Mouse (Mus musculus) kidney, adult 2 months (tissue): Measurements from ENCODE around the gene Ngly1. TPM values are rescaled to one million over a fixed set of nuclear protein-coding genes. Genes with fewer than 3 reads are reported as not detected.

Experiments used
- DNase-seq: peaks from one replicate; pipeline ENCODE4 v3.0.0; 2021
- H3K27ac ChIP-seq: fragments of 200-500 bp; 2 replicates; pipeline ENCODE4 v1.5.1; 2012; ENCODE audit warnings: low read depth, low read length, control low read depth, inconsistent platforms; ENCODE audit not compliant: insufficient read depth
- H3K27me3 ChIP-seq: fragments of 200-500 bp; replicated peaks from 2 replicates; pipeline ENCODE4 v1.6.1; 2012; ENCODE audit warnings: mild to moderate bottlenecking, moderate library complexity, low read length, inconsistent platforms; ENCODE audit not compliant: control insufficient read depth, insufficient read depth
- H3K36me3 ChIP-seq: fragments of 200-500 bp; 2 replicates; pipeline ENCODE4 v1.6.1; 2012; ENCODE audit warnings: mild to moderate bottlenecking, moderate library complexity, low read length, inconsistent platforms; ENCODE audit not compliant: control insufficient read depth, insufficient read depth
- H3K4me1 ChIP-seq: fragments of 200-500 bp; 2 replicates; pipeline ENCODE4 v1.6.1; 2011; ENCODE audit warnings: low read length; ENCODE audit not compliant: control insufficient read depth, insufficient read depth
- H3K4me3 ChIP-seq: fragments of 200-500 bp; 2 replicates; pipeline ENCODE4 v1.5.1; 2011; ENCODE audit warnings: mild to moderate bottlenecking, low read depth, low read length, control low read depth; ENCODE audit not compliant: insufficient read depth
- CTCF ChIP-seq: fragments of 200-500 bp; conservative IDR thresholded peaks from 2 replicates; pipeline ENCODE4 v1.5.1; 2011; ENCODE audit warnings: low read depth, mild to moderate bottlenecking, control low read depth, low read length, moderate library complexity, mixed read lengths; ENCODE audit not compliant: insufficient read depth, insufficient read length
- POLR2A ChIP-seq: fragments of 200-500 bp; IDR thresholded peaks from one replicate; pipeline ENCODE4 v1.6.1; 2011; ENCODE audit warnings: low read depth, low read length, control low read depth
- WGBS: fragments of 180-500 bp; shearing (Covaris S2); methylation state at CpG from one replicate; pipeline ENCODE4 v1.1.7; 2018; 5-methylcytosine and 5-hydroxymethylcytosine counted together
- polyA plus RNA-seq: library from polyadenylated mRNA; depleted of rRNA; stranded (reverse); fragments of >200 nt; gene quantifications from 2 replicates; pipeline ENCODE4 v1.2.3, GENCODE M21; 2012

Gene Ngly1
- polyA plus RNA-seq, 1 experiment, result 40.2 TPM

GRCm38 (mm10) chr14:16245127-16245526 lies 4.0 kb upstream of the Ngly1 start:
- WGBS, result 43% methylated on average over 1 of the region's 1 CpGs
- H3K36me3 ChIP-seq, result no peaks in the 10 kb centered on the region; the same call in 1 of the 2 replicates
- no peak for TF ChIP-seq POLR2A
- TF ChIP-seq CTCF, result no peak
- H3K27me3 ChIP-seq, result no peaks in the 10 kb centered on the region
- H3K27ac ChIP-seq, result no peak overlapping the region
- no peak overlapping the region for H3K4me3 ChIP-seq
- H3K4me1 ChIP-seq, result peaks cover 7% of the 10 kb centered on the region
- DNase-seq, result no peak

DNA sequence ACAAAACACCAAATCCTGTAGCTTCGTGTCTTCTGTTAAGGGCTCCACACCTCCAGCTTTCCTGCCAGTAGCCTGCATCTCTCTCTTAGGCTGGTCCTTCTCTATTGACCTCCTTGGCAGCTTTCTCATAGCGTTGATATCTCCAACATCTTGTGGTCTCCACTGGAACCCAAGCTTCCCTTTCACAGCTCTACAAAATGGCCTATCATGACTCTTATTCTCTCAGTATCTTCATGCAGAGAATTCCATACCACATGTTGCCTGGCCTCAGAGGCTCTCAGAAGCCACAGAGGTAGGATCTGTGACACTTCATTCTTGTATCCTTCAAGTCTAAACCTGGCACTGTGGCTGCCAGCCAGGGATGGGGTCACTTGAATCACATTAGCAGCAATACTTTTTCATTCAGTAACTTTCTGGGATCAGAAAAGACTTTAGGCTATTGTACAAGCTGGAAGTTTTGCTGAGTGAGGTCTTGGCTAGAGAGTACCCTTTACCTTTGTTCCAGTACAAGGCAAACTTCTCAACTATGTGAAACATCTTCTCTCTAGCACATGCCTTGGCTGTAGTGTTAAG lies 2.7 kb upstream of the Ngly1 start:
- WGBS, result 89% methylated on average over 2 of the region's 2 CpGs
- DNase-seq, result peak; percentile 53
- H3K27ac ChIP-seq, result no peak overlapping the region
- no peak overlapping the region for H3K4me3 ChIP-seq
- no peak for TF ChIP-seq POLR2A
- TF ChIP-seq CTCF, result no peak
- H3K4me1 ChIP-seq, result peaks cover 9% of the 10 kb centered on the region
- H3K27me3 ChIP-seq, result no peaks in the 10 kb centered on the region
- no peaks in the 10 kb centered on the region for H3K36me3 ChIP-seq

- peaks cover 9% of the 10 kb centered on the region for H3K4me1 ChIP-seq
- H3K27ac ChIP-seq, result peak overlapping the region; percentile 38; the same call in 1 of the 2 replicates
- H3K27me3 ChIP-seq, result no peaks in the 10 kb centered on the region
- 53% methylated on average over 3 of the region's 3 CpGs for WGBS
- TF ChIP-seq POLR2A (no peak), CTCF (no peak)
- H3K36me3 ChIP-seq, result no peaks in the 10 kb centered on the region
- peak; percentile 11 for DNase-seq
- H3K4me3 ChIP-seq, result no peak overlapping the region
Observed at GRCm38 (mm10) chr14:16248135-16248534, 945 bp upstream of the Ngly1 start.

DNA sequence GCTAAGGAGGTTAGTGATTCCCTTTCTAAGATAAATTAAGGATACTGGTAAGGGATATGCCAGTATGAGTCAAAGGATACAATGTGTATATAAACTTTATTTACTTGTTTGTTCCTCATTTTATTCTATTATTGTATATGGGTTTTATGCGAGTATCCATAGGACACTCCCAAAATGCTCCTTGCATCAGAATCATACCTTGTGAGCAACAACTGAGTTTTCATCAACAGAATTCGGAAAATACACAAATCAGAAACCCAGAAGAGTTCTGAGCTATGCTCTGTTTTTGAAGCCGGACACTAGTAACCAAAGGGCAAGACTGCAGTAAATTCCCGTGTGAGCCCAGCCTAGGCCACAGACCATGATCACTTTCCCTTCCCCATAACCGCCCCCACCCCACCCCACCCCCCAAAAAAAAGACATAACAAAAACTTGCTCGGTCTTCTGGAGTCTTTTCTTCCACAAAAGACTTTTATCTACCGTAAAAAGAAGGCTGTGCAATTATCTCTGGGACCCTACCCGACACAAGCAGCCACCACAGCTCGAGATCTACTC lies 400 bp upstream of the Ngly1 start:
- H3K36me3 ChIP-seq, result no peaks in the 10 kb centered on the region
- peak overlapping the region; percentile 51; the same call in 1 of the 2 replicates for H3K27ac ChIP-seq
- WGBS, result 8% methylated on average over 9 of the region's 9 CpGs
- TF ChIP-seq POLR2A (no peak), CTCF (no peak)
- H3K27me3 ChIP-seq, result no peaks in the 10 kb centered on the region
- H3K4me1 ChIP-seq, result peaks cover 9% of the 10 kb centered on the region
- peak overlapping the region; percentile 88 for H3K4me3 ChIP-seq
- no peak for DNase-seq

DNA sequence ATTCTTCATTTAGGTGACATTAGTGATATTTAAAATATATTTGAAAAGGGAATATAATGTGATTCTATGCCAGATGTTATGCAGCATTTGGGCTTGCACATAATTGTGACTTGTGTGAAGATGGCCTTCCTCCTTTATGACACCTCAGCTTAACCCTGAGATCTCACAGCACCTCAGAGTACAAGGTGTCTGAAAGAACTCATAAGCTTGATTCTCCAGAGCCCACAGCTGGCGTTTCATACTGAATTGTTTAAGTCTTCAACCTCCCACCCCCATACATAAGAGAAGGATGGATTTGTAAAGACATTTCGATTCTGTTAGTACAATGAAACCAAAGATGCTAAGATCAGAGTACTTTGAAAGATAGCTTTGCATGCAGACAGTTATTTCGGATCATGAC lies 1.0 kb downstream of the Ngly1 start:
- TF ChIP-seq POLR2A, result no peak
- no peak for TF ChIP-seq CTCF
- Histone ChIP-seq H3K27ac (peak overlapping the region; percentile 97), H3K4me1 (peaks cover 9% of the 10 kb centered on the region), H3K36me3 (peaks cover under 1% of the 10 kb centered on the region; the same call in 1 of the 2 replicates), H3K27me3 (no peaks in the 10 kb centered on the region), H3K4me3 (peak overlapping the region; percentile 88)
- WGBS, result 55% methylated on average over 3 of the region's 3 CpGs
- DNase-seq, result no peak

DNA sequence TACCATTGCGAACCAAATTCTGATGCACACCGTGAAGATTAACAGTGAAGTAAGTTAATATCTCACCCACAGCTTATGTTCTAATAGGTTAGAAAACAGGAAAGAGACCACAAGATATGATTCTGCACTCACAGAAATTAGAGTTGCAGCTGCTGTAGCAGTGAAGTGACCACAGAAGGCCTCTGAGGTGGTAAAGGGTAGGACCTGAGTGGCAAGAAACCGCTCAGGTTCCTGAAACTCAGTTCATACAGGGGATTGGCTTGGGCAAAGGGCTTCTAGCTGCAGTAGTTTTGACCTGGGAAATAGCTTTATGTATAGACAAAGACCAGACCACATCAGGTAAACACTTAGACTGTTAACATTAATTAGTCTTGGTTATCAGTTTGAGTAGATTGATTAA lies 6.7 kb downstream of the Ngly1 start:
- peaks cover 4% of the 10 kb centered on the region for H3K36me3 ChIP-seq
- WGBS, result 82% methylated on average over 3 of the region's 3 CpGs

DNA sequence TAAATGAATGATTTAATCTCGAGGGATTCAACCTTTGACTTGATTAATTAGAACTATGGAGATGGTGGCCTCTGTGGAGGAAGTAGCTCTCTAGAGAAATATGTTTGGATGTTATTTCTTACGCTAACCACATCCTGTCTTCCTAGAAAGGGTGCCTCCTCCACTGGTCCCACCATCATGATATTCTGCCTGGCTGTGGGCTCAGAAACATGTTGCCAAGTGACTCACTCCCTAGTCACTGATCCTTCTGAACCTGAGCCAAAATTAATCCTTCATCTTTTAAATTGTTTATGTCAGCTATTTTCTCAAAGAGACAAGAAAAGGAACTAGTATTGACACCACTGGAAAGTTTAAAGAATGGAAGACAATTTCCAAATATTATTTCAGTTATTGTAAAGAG lies 7.1 kb downstream of the Ngly1 start:
- H3K4me3 ChIP-seq, result no peak overlapping the region
- peaks cover 2% of the 10 kb centered on the region; the same call in 1 of the 2 replicates for H3K4me1 ChIP-seq
- DNase-seq, result peak; percentile 44
- no peaks in the 10 kb centered on the region for H3K27me3 ChIP-seq
- WGBS, result 52% methylated on average over 2 of the region's 2 CpGs
- no peak overlapping the region for H3K27ac ChIP-seq
- H3K36me3 ChIP-seq, result peaks cover 4% of the 10 kb centered on the region
- no peak for TF ChIP-seq POLR2A

More for the DNA sequence above, 6.7 kb downstream of the Ngly1 start:
- no peak for DNase-seq
- Histone ChIP-seq H3K27ac (no peak overlapping the region), H3K27me3 (no peaks in the 10 kb centered on the region), H3K4me1 (peaks cover 2% of the 10 kb centered on the region; the same call in 1 of the 2 replicates), H3K4me3 (no peak overlapping the region)
- no peak for TF ChIP-seq POLR2A
- TF ChIP-seq CTCF, result no peak
